Mouse (Mus musculus) ES-Bruce4 (cell line): ENCODE data around the gene Gm11099. TPM values are rescaled to one million over a fixed set of nuclear protein-coding genes. Genes with fewer than 3 reads are reported as not detected.

ENCODE experiments used
- H3K27ac ChIP-seq: 2 replicates; pipeline ENCODE4 v1.5.1; 2012; ENCODE audit warnings: low read length, inconsistent platforms; ENCODE audit not compliant: insufficient read depth
- H3K27me3 ChIP-seq: 2 replicates; pipeline ENCODE4 v1.6.1; 2012; ENCODE audit warnings: mild to moderate bottlenecking, low read length, inconsistent platforms; ENCODE audit not compliant: control insufficient read depth, poor library complexity, insufficient read depth, severe bottlenecking
- H3K36me3 ChIP-seq: 2 replicates; pipeline ENCODE4 v1.6.1; 2012; ENCODE audit warnings: inconsistent platforms, mild to moderate bottlenecking, low read length, moderate library complexity; ENCODE audit not compliant: control insufficient read depth, poor library complexity, insufficient read depth, severe bottlenecking
- H3K4me1 ChIP-seq: one replicate; pipeline ENCODE4 v1.8.1; 2011; ENCODE audit warnings: low read length; ENCODE audit not compliant: control insufficient read depth, insufficient read depth
- H3K4me3 ChIP-seq: 2 replicates; pipeline ENCODE4 v1.5.1; 2011; ENCODE audit warnings: low read depth, mild to moderate bottlenecking, low read length
- H3K9ac ChIP-seq: 2 replicates; pipeline ENCODE4 v1.6.1; 2012; ENCODE audit warnings: low read depth, mild to moderate bottlenecking, inconsistent platforms; ENCODE audit not compliant: poor library complexity, severe bottlenecking
- H3K9me3 ChIP-seq: replicated peaks from 2 replicates; pipeline ENCODE4 v1.6.1; 2012; ENCODE audit warnings: mild to moderate bottlenecking, low read length, inconsistent platforms; ENCODE audit not compliant: control insufficient read depth, poor library complexity, insufficient read depth, severe bottlenecking
- CTCF ChIP-seq: IDR thresholded peaks from one replicate; pipeline ENCODE4 v1.8.1; 2011; ENCODE audit warnings: low read depth, low read length
- EP300 ChIP-seq: IDR thresholded peaks from 2 replicates; pipeline ENCODE4 v1.6.1; 2011; ENCODE audit warnings: low read depth, low read length; ENCODE audit not compliant: insufficient read depth
- POLR2A ChIP-seq: IDR thresholded peaks from one replicate; pipeline ENCODE4 v1.8.1; 2011; ENCODE audit warnings: low read length; ENCODE audit not compliant: insufficient read depth
- polyA plus RNA-seq: library from polyadenylated mRNA; stranded (reverse); fragments of >200 nt; gene quantifications from 2 replicates; pipeline ENCODE4 v1.2.4, GENCODE M21; 2011; ENCODE audit warnings: low read depth; ENCODE audit not compliant: missing spikeins, insufficient read depth, insufficient read length

The Gm11099 gene
- polyA plus RNA-seq, 1 experiment = not detected

DNA sequence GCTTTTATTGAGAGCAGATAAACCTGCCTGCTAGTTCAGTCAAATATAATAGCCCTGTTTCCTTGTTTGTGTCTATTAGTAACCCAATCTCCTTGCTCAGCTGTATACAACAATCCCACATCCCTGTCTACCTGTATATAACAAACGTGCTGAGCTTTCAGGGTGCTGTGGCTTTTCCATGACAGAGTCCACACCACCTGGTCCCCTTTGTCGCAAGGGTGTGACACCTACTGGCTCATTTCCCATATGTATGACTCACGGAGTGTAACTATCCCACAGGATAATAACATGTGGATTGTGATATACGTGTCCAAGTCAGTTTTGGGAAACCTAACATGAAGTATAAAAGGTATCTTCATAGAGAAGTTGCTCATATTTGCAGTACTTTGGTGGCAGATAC, 16.8 kb upstream of the Gm11099 start:
- Histone ChIP-seq H3K27me3 (no peaks in the 10 kb centered on the region), H3K36me3 (no peaks in the 10 kb centered on the region), H3K4me3 (no peak overlapping the region), H3K27ac (no peak overlapping the region), H3K9me3 (no peaks in the 10 kb centered on the region), H3K9ac (no peak overlapping the region), H3K4me1 (no peaks in the 10 kb centered on the region)
- TF ChIP-seq EP300 = no peak
- no peak for TF ChIP-seq POLR2A
- TF ChIP-seq CTCF = no peak

DNA sequence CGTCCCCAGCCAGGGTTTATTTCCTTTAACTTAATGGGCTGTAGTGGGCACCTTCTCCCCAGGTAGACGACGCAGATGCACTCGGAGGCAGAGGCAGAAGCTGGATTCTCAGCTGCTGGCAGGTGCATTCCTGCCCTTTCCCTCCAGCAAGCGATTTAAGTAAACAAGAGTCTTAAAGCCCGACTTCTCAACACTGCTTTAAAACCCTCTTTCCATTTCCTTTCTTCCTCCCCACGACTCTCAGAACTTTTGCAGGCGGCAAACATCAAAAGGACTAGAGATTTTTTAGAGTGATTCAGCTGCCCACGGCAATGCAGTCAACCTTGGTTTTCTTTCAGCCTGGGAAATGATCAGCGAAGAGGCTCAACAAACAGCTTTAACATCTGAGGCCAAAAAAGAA, 14.7 kb upstream of the Gm11099 start:
- Histone ChIP-seq H3K9me3 (no peaks in the 10 kb centered on the region), H3K27ac (no peak overlapping the region), H3K4me1 (no peaks in the 10 kb centered on the region), H3K9ac (no peak overlapping the region), H3K27me3 (no peaks in the 10 kb centered on the region), H3K4me3 (no peak overlapping the region), H3K36me3 (no peaks in the 10 kb centered on the region)
- TF ChIP-seq CTCF (no peak), EP300 (no peak), POLR2A (no peak)

DNA sequence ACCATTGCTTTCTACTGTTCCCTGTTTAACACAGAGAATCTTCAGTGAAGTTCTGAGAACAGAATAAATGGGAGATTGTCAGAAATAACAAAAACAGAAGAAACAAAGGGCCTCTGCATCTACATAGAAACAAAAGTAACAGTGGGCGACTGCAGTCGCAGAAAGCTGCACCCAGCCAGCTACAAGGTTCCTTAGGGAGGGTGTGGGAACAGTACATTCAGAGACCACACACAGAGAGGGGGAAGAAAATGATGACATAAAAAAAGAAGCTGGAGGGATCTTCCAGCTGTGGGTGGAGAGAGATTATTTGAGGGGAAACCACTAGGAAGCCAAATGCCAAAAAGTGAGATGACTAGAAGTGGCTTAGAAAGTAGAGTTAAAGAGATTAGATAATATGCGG, 20.6 kb downstream of the Gm11099 start:
- Histone ChIP-seq H3K9me3 (no peaks in the 10 kb centered on the region), H3K36me3 (no peaks in the 10 kb centered on the region), H3K27me3 (no peaks in the 10 kb centered on the region; the same call in 1 of the 2 replicates), H3K4me3 (no peak overlapping the region), H3K9ac (no peak overlapping the region), H3K4me1 (peaks cover 2% of the 10 kb centered on the region), H3K27ac (no peak overlapping the region)
- no peak for TF ChIP-seq POLR2A
- TF ChIP-seq EP300 = 0 out of 2 replicates have a peak, but pooled peaks have one; percentile 7
- no peak for TF ChIP-seq CTCF

DNA sequence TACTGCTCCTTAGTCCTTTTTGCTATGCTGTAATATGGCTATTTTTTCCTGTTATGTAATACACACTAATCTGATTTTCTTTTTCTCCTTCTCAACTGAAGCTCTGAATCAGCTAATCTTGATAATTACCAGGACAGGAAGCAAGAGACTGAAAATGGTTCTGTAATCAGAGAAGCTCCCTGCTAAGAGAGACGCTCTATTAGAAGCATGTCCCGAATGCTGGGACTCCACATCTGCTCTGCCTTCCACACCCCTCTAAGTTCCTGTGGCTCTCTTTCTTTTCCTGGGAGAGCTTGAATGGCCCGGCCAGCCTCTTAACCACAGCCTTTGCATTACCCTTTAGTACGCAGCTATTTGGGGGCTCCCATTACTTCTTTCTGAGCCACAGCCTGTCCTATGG, 45.8 kb downstream of the Gm11099 start:
- H3K36me3 ChIP-seq = no peaks in the 10 kb centered on the region
- no peak overlapping the region for H3K9ac ChIP-seq
- H3K27ac ChIP-seq = no peak overlapping the region
- TF ChIP-seq POLR2A = no peak
- peaks cover 7% of the 10 kb centered on the region for H3K9me3 ChIP-seq
- no peak overlapping the region for H3K4me3 ChIP-seq
- H3K27me3 ChIP-seq = no peaks in the 10 kb centered on the region
- H3K4me1 ChIP-seq = no peaks in the 10 kb centered on the region

DNA sequence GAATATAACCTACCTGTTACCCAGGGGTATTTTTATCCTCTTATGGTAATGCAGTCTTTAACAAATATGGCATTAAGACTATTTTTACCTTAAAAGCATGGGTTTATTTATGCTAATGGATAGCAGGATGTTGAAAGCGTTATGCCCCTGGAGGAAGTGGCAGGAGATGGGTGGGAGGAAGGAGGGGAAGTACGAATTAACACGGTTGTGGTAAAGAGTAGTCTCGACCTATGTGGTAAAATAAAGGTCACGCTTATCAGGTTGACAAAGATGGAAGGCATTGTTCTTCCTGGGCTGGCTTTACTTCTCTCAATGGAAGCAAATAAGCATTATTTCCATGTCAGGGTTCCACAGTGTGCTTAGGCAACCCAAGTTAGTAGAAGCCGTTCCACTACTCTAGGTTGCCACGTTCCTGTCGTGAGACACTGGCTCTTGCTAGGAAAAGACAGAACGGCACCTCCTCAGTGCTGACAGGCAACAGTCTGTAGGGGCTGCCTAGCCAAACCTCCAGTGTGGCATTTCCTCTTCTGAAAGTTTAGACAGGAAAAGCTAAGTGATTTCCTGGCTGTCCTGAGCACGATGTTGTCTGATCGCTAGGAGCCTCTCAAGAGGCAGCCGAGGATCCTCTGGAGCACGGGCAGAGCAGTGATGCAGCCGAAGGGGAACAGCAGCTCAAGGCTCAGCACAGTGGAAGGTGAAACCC, 47.7 kb downstream of the Gm11099 start:
- H3K4me3 ChIP-seq = no peak overlapping the region
- no peak overlapping the region for H3K27ac ChIP-seq
- H3K9me3 ChIP-seq = peaks cover 7% of the 10 kb centered on the region
- no peaks in the 10 kb centered on the region for H3K36me3 ChIP-seq
- no peaks in the 10 kb centered on the region for H3K27me3 ChIP-seq
- H3K9ac ChIP-seq = no peak overlapping the region
- H3K4me1 ChIP-seq = no peaks in the 10 kb centered on the region
- TF ChIP-seq CTCF = no peak
- TF ChIP-seq POLR2A = no peak
- no peak for TF ChIP-seq EP300

DNA sequence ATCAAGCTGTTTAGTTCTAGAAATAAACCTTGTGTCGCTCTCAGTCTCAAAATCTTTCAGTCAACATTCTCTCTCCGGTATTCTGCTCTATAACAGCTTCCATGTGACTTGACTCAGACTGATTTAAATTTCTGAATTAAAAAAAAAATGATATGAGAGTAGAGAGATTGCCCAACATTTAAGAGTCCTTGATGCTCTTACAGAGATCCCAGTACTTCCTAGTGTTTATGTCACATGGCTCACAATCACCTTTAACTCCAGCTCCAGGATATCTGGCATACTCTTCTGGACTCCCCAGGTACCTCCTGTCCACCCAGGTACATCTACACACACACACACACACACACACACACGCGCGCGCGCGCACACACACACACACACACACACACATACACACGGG, 53.1 kb downstream of the Gm11099 start:
- Histone ChIP-seq H3K9ac (no peak overlapping the region), H3K4me1 (no peaks in the 10 kb centered on the region), H3K36me3 (no peaks in the 10 kb centered on the region), H3K27me3 (no peaks in the 10 kb centered on the region), H3K9me3 (0 out of 2 replicates have a peak, but pooled peaks cover 2% of the 10 kb centered on the region), H3K4me3 (no peak overlapping the region), H3K27ac (no peak overlapping the region)
- TF ChIP-seq POLR2A = no peak
- TF ChIP-seq CTCF = no peak
- no peak for TF ChIP-seq EP300
